Mouse (Mus musculus) embryonic facial prominence, embryonic 12.5 days (tissue): ENCODE measurements around the gene Gm4187. TPM values are rescaled to one million over a fixed set of nuclear protein-coding genes. Genes with fewer than 3 reads are reported as not detected.
"Not testable (repeated sequence)": the region's sequence is repeated elsewhere in the genome, so short reads cannot be mapped to it uniquely, and the experiment has no call there.

Experiments
- ATAC-seq: fragments of 200-750 bp; cut with Nextera tagmentation; 2 replicates; pipeline ENCODE4 v1.8.0; 2017; ENCODE audit not compliant: insufficient number of reproducible peaks, insufficient read depth, low FRiP score, low TSS enrichment
- H3K27ac ChIP-seq: fragments of 300-500 bp; sonication (generic); 2 replicates; pipeline ENCODE4 v1.5.1; 2016; ENCODE audit warnings: mild to moderate bottlenecking
- H3K27me3 ChIP-seq: fragments of 300-500 bp; sonication (generic); 2 replicates; pipeline ENCODE4 v1.6.1; 2016; ENCODE audit warnings: mild to moderate bottlenecking, moderate library complexity
- H3K36me3 ChIP-seq: fragments of 300-500 bp; sonication (generic); 2 replicates; pipeline ENCODE4 v1.6.1; 2016; ENCODE audit warnings: mild to moderate bottlenecking
- H3K4me1 ChIP-seq: fragments of 300-500 bp; sonication (generic); 2 replicates; pipeline ENCODE4 v1.6.1; 2016
- H3K4me2 ChIP-seq: fragments of 300-500 bp; sonication (generic); replicated peaks from 2 replicates; pipeline ENCODE4 v1.6.1; 2016; ENCODE audit warnings: mild to moderate bottlenecking, moderate library complexity
- H3K4me3 ChIP-seq: fragments of 300-500 bp; sonication (generic); 2 replicates; pipeline ENCODE4 v1.5.1; 2016; ENCODE audit warnings: mild to moderate bottlenecking
- H3K9ac ChIP-seq: fragments of 300-500 bp; sonication (generic); 2 replicates; pipeline ENCODE4 v1.6.1; 2016; ENCODE audit warnings: mild to moderate bottlenecking, moderate library complexity
- H3K9me3 ChIP-seq: fragments of 300-500 bp; sonication (generic); 2 replicates; pipeline ENCODE4 v1.6.1; 2016; ENCODE audit warnings: mild to moderate bottlenecking, moderate library complexity
- WGBS: fragments of 180-500 bp; shearing (Covaris S2); methylation state at CpG from one replicate; pipeline ENCODE4 v1.1.7; 2016; 5-methylcytosine and 5-hydroxymethylcytosine counted together
- polyA plus RNA-seq: library from polyadenylated mRNA; unstranded; fragments of >200 nt; fragmentation: Nextera tagmentation; extraction: Ambion mirVana; gene quantifications from 2 replicates; pipeline ENCODE4 v1.2.1, GENCODE M21; 2016

Gene Gm4187
- polyA plus RNA-seq: not detected in 2 replicates

DNA sequence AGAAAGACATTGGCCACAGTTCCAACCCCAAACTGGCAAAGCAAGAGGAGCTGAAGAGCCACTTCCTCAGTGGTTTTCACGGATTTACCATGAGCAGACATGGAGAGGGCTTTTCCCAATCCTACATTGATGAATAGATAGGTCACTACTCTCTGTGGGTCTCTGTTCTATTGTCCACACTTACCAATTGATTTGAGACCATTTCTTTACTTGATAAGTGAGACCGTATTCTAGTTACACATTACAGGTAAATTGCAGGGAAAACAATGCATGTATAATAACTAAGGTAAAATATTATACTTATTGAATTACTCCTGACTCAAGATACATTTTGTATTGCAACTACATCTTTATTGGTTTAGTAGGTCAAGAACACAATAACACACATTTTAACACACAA, at the start of gene Gm4187:
TSS of gene Gm4187 (minus strand) at position 101 of the 400 bp plus-strand sequence.
- H3K4me1 ChIP-seq, ATAC-seq, H3K9ac ChIP-seq, H3K4me3 ChIP-seq, H3K4me2 ChIP-seq, H3K36me3 ChIP-seq, H3K9me3 ChIP-seq, H3K27ac ChIP-seq, H3K27me3 ChIP-seq: not testable (repeated sequence)
- WGBS: no CpG with 5 or more reads among the region's 2 CpGs

DNA sequence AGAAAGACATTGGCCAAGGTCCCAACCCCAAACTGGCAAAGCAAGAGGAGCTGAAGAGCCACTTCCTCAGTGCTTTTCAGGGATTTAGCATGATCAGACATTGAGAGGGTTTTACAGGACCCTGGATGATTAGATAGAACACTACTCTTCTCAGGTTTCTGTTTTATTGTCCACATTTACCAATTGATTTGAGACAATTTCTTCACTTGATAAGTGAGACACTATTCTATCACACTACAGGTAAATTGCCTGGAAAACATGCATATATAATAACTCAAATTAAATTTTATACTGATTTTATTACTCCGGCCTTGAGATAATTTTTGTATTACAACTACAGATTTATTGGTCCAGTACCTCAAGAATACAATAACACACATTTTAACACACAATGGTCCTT, 41.4 kb upstream of the Gm4187 start, which contains the start of gene Gm8660:
TSS of gene Gm8660 (minus strand) at position 101 of the 400 bp plus-strand sequence.
- H3K9me3 ChIP-seq, H3K27me3 ChIP-seq, H3K4me3 ChIP-seq, H3K9ac ChIP-seq, H3K4me1 ChIP-seq, H3K4me2 ChIP-seq, H3K27ac ChIP-seq, H3K36me3 ChIP-seq, ATAC-seq: not testable (repeated sequence)
- WGBS: no CpG with 5 or more reads among the region's 1 CpGs

Other genes with a start within 250 kb of the Gm4187 start
- gene Gm16451, start 211.5 kb downstream of the Gm4187 start, polyA plus RNA-seq: not detected in 2 replicates
- not detected in 2 replicates for gene Gm10666, start 195.0 kb downstream of the Gm4187 start, polyA plus RNA-seq
- not detected in 2 replicates for gene Vmn1r142, start 165.7 kb downstream of the Gm4187 start, polyA plus RNA-seq
- not detected in 2 replicates for gene Vmn1r143, start 140.3 kb downstream of the Gm4187 start, polyA plus RNA-seq
- not detected in 2 replicates for gene Gm8653, start 128.5 kb downstream of the Gm4187 start, polyA plus RNA-seq
- gene Gm8453, start 100.2 kb downstream of the Gm4187 start, polyA plus RNA-seq: not detected in 2 replicates
- not detected in 2 replicates for gene Gm8660, start 41.3 kb upstream of the Gm4187 start, polyA plus RNA-seq
- not detected in 2 replicates for gene Vmn1r148, start 83.9 kb upstream of the Gm4187 start, polyA plus RNA-seq
- not detected in 2 replicates for gene Vmn1r149, start 108.5 kb upstream of the Gm4187 start, polyA plus RNA-seq
- gene Gm10665, start 134.4 kb upstream of the Gm4187 start, polyA plus RNA-seq: not detected in 2 replicates
- gene Vmn1r151, start 170.0 kb upstream of the Gm4187 start, polyA plus RNA-seq: not detected in 2 replicates
- gene Vmn1r152, start 193.2 kb upstream of the Gm4187 start, polyA plus RNA-seq: not detected in 2 replicates
- not detected in 2 replicates for gene Gm8677, start 205.2 kb upstream of the Gm4187 start, polyA plus RNA-seq
- not detected in 2 replicates for gene Gm4201, start 235.6 kb upstream of the Gm4187 start, polyA plus RNA-seq